Mouse (Mus musculus): ENCODE results near the gene Dqx1. TPM values are rescaled to one million over a fixed set of nuclear protein-coding genes. Genes with fewer than 3 reads are reported as not detected.
A peak's percentile ranks its signal among the peaks of the same experiment; 100 is the strongest.

The Dqx1 gene
- polyA plus RNA-seq, 1 experiment from 2014 or later = 5.4 TPM

DNA sequence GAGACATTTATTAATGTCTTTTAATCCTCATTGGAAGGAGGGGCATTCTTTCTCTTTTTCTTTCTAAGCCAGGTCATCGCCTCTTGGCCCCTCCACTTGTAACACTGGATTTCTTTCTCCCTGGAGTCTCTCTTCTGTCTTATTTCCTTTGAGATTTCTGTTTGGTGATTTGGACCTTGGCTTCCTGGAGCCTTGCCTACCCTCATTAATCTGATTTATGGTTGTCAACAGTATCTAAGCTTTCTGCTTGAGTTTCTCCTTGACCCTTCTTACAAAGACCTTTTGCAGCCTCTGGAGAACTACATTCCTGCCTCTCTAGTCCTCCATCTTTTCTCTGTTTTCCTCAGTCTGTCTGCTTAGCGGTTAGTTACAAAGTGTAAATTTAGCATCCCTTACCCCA, 40.8 kb downstream of the Dqx1 start:
- 69% methylated on average over 2 of the region's 2 CpGs for WGBS (ENCODE audit: insufficient replicate concordance)
- Histone ChIP-seq H3K36me3 (peaks cover 3% of the 10 kb centered on the region), H3K27me3 (replicated peaks) (peaks cover 40% of the 10 kb centered on the region), H3K4me3 (no peak overlapping the region), H3K27ac (no peak overlapping the region), H3K9ac (no peak overlapping the region), H3K4me1 (peaks cover 24% of the 10 kb centered on the region), H3K9me3 (replicated peaks) (no peaks in the 10 kb centered on the region), H3K4me2 (no peak overlapping the region)
- no peak for ATAC-seq

GRCm38 (mm10) chr6:83101316-83101687, 43.7 kb downstream of the Dqx1 start, which contains the start of the genes Ccdc142 and Gm42688:
TSS of gene Ccdc142 (plus strand) at chr6:83101601.
TSS of gene Gm42688 (plus strand) at chr6:83101617.
- peak within 1 kb of the TSS; percentile 99 for H3K4me2 ChIP-seq
- WGBS (ENCODE audit: insufficient replicate concordance) = under 1% methylated on average over 25 of the region's 25 CpGs
- H3K27ac ChIP-seq = peak within 1 kb of the TSS; percentile 83
- peaks cover 21% of the 10 kb centered on the region for H3K27me3 ChIP-seq (replicated peaks)
- peak; percentile 81 for ATAC-seq
- peaks cover 22% of the 10 kb centered on the region for H3K36me3 ChIP-seq
- no peaks in the 10 kb centered on the region for H3K9me3 ChIP-seq (replicated peaks)
- H3K9ac ChIP-seq = peak within 1 kb of the TSS; percentile 87
- H3K4me1 ChIP-seq = peaks cover 27% of the 10 kb centered on the region
- peak within 1 kb of the TSS; percentile 75 for H3K4me3 ChIP-seq

GRCm38 (mm10) chr6:83101688-83102556, 44.3 kb downstream of the Dqx1 start:
- Histone ChIP-seq H3K4me1 (peaks cover 27% of the 10 kb centered on the region), H3K27ac (peak overlapping the region; percentile 83), H3K27me3 (replicated peaks) (peaks cover 19% of the 10 kb centered on the region), H3K9ac (peak overlapping the region; percentile 87), H3K36me3 (peaks cover 27% of the 10 kb centered on the region), H3K4me3 (peak overlapping the region; percentile 75), H3K4me2 (peak overlapping the region; percentile 99), H3K9me3 (replicated peaks) (no peaks in the 10 kb centered on the region)
- ATAC-seq = peak; percentile 73
- under 1% methylated on average over 74 of the region's 74 CpGs for WGBS (ENCODE audit: insufficient replicate concordance)

- no peaks in the 10 kb centered on the region for H3K9me3 ChIP-seq (replicated peaks)
- peak overlapping the region; percentile 83 for H3K27ac ChIP-seq
- H3K36me3 ChIP-seq = peaks cover 32% of the 10 kb centered on the region
- ATAC-seq = no peak
- peak overlapping the region; percentile 75; the same call in 1 of the 2 replicates for H3K4me3 ChIP-seq
- peaks cover 14% of the 10 kb centered on the region for H3K27me3 ChIP-seq (replicated peaks)
- 63% methylated on average over 11 of the region's 11 CpGs for WGBS (ENCODE audit: insufficient replicate concordance)
- peaks cover 39% of the 10 kb centered on the region for H3K4me1 ChIP-seq
- H3K9ac ChIP-seq = peak overlapping the region; percentile 87
- H3K4me2 ChIP-seq = peak overlapping the region; percentile 99
Observed at GRCm38 (mm10) chr6:83103130-83103650, 45.5 kb downstream of the Dqx1 start.

GRCm38 (mm10) chr6:83104158-83104557, 46.5 kb downstream of the Dqx1 start:
- WGBS (ENCODE audit: insufficient replicate concordance) = 81% methylated on average over 4 of the region's 4 CpGs
- Histone ChIP-seq H3K9ac (no peak overlapping the region), H3K27me3 (replicated peaks) (peaks cover 5% of the 10 kb centered on the region), H3K4me2 (no peak overlapping the region), H3K4me3 (no peak overlapping the region), H3K9me3 (replicated peaks) (no peaks in the 10 kb centered on the region), H3K36me3 (peaks cover 32% of the 10 kb centered on the region), H3K4me1 (peaks cover 44% of the 10 kb centered on the region), H3K27ac (no peak overlapping the region)
- ATAC-seq = no peak

DNA sequence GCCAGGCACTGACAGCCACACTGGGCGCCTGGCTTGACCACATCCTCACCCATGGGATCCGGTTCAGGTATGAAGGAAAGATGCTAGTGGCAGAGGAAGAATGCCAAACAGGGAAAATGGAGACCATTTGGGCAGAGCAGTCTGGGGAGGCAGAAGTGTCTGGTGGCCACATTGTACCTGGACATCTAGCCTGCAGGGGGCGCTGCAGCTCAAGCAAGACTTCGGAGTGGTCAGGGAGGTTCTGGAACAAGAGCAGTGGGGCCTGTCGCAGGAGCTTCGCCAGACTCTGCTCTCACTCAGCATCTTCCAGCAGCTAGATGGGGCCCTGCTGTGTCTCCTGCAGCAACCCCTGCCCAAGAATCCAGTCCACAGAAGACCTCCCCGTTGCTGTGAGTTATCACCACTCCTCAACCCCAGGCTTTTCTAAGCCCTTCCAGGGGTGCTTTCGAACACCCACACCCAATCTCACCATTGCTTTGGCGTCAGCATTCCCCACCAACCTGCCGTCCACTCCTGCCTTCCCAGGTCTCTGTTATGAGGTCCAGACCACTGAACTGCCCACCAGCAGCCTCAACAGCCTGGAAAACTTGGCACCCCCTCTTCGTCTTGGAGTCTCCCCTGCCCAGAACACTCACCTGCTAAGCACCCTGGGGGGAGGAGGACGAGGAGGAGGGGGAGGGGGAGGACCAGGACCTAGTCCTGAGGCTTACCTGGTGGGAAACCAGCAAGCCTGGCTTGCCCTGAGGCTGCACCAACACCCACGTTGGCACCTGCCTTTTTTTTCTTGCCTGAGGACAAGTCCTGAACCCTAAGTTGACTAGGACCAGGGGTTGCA, 50.1 kb downstream of the Dqx1 start:
- H3K36me3 ChIP-seq = peaks cover 48% of the 10 kb centered on the region
- H3K27ac ChIP-seq = peak overlapping the region; percentile 92
- H3K27me3 ChIP-seq (replicated peaks) = no peaks in the 10 kb centered on the region
- peak overlapping the region; percentile 80 for H3K4me2 ChIP-seq
- H3K4me3 ChIP-seq = peak overlapping the region; percentile 78
- no peaks in the 10 kb centered on the region for H3K9me3 ChIP-seq (replicated peaks)
- H3K9ac ChIP-seq = peak overlapping the region; percentile 93
- peaks cover 56% of the 10 kb centered on the region for H3K4me1 ChIP-seq
- WGBS (ENCODE audit: insufficient replicate concordance) = 35% methylated on average over 13 of the region's 13 CpGs
- peak; percentile 45 for ATAC-seq

GRCm38 (mm10) chr6:83108762-83109668, 51.4 kb downstream of the Dqx1 start, which contains the start of gene Mrpl53:
TSS of gene Mrpl53 (plus strand) at chr6:83109040.
- peak within 1 kb of the TSS; percentile 78 for H3K4me3 ChIP-seq
- H3K4me2 ChIP-seq = peak within 1 kb of the TSS; percentile 80
- no peaks in the 10 kb centered on the region for H3K9me3 ChIP-seq (replicated peaks)
- WGBS (ENCODE audit: insufficient replicate concordance) = under 1% methylated on average over 76 of the region's 76 CpGs
- peak; percentile 82 for ATAC-seq
- H3K9ac ChIP-seq = peak within 1 kb of the TSS; percentile 93
- H3K36me3 ChIP-seq = peaks cover 42% of the 10 kb centered on the region
- no peaks in the 10 kb centered on the region for H3K27me3 ChIP-seq (replicated peaks)
- H3K27ac ChIP-seq = peak within 1 kb of the TSS; percentile 92
- peaks cover 55% of the 10 kb centered on the region for H3K4me1 ChIP-seq

GRCm38 (mm10) chr6:83111510-83112136, 54.0 kb downstream of the Dqx1 start:
- WGBS (ENCODE audit: insufficient replicate concordance) = 55% methylated on average over 4 of the region's 4 CpGs
- H3K27ac ChIP-seq = peak overlapping the region; percentile 54

GRCm38 (mm10) chr6:83115011-83115671, 57.5 kb downstream of the Dqx1 start, which contains the start of gene Mogs:
TSS of gene Mogs (plus strand) at chr6:83115496.
- peak; percentile 91 for ATAC-seq
- H3K9me3 ChIP-seq (replicated peaks) = no peaks in the 10 kb centered on the region
- H3K27ac ChIP-seq = peak within 1 kb of the TSS; percentile 88
- peak within 1 kb of the TSS; percentile 96 for H3K9ac ChIP-seq
- H3K4me1 ChIP-seq = peaks cover 83% of the 10 kb centered on the region
- WGBS (ENCODE audit: insufficient replicate concordance) = 2% methylated on average over 56 of the region's 58 CpGs
- H3K4me3 ChIP-seq = peak within 1 kb of the TSS; percentile 86
- no peaks in the 10 kb centered on the region for H3K27me3 ChIP-seq (replicated peaks)
- H3K36me3 ChIP-seq = peaks cover 48% of the 10 kb centered on the region
- H3K4me2 ChIP-seq = peak within 1 kb of the TSS; percentile 95

More at GRCm38 (mm10) chr6:83111510-83112136, 54.0 kb downstream of the Dqx1 start:
- Histone ChIP-seq H3K4me1 (peaks cover 73% of the 10 kb centered on the region), H3K9me3 (replicated peaks) (no peaks in the 10 kb centered on the region), H3K36me3 (peaks cover 25% of the 10 kb centered on the region), H3K4me3 (no peak overlapping the region), H3K4me2 (peak overlapping the region; percentile 80; the same call in 1 of the 2 replicates), H3K9ac (no peak overlapping the region), H3K27me3 (replicated peaks) (no peaks in the 10 kb centered on the region)
- no peak for ATAC-seq

DNA sequence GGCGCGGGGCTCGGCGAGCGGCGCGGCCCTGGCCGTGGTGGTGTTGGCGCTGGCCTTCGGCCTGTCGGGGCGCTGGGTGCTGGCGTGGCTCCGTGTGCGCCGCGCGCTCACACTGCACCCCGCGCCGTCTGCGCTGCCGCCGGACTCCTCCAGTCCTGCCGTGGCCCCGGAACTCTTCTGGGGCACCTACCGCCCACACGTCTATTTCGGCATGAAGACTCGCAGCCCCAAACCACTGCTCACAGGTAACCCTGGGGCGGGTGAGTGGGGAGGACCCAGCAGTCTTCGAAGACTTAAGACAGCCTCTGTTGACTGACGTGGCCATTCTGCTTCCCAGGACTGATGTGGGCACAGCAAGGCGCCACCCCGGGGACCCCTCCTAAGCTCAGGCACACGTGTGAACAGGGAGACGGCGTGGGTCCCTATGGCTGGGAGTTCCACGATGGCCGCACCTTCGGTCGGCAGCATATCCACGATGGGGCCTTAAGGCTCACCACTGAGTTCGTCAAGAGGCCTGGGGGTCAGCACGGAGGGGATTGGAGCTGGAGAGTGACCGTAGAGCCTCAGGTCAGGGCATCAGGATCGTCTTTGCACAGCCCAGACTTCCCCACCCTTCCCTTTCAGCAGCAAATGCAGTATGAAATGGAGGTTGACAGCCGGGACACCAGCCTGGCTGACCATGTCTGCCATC, 58.2 kb downstream of the Dqx1 start:
- H3K4me2 ChIP-seq = peak overlapping the region; percentile 95
- H3K27me3 ChIP-seq (replicated peaks) = no peaks in the 10 kb centered on the region
- peaks cover 41% of the 10 kb centered on the region for H3K36me3 ChIP-seq
- H3K9me3 ChIP-seq (replicated peaks) = no peaks in the 10 kb centered on the region
- H3K9ac ChIP-seq = peak overlapping the region; percentile 96
- H3K27ac ChIP-seq = peak overlapping the region; percentile 88
- peak overlapping the region; percentile 86 for H3K4me3 ChIP-seq
- WGBS (ENCODE audit: insufficient replicate concordance) = under 1% methylated on average over 45 of the region's 48 CpGs
- ATAC-seq = peak; percentile 53
- peaks cover 83% of the 10 kb centered on the region for H3K4me1 ChIP-seq
